Mouse (Mus musculus): ENCODE measurements around the gene Vmn2r49. TPM values are rescaled to one million over a fixed set of nuclear protein-coding genes. Genes with fewer than 3 reads are reported as not detected.
"Not testable (repeated sequence)": the region's sequence is repeated elsewhere in the genome, so short reads cannot be mapped to it uniquely, and the experiment has no call there.

Vmn2r49 gene
- not detected in 2 replicates for total RNA-seq (2014; rRNA removed; ENCODE audit: low replicate concordance)
- not detected in 2 replicates for polyA plus RNA-seq (2015; fragmentation: Nextera tagmentation; extraction: Ambion mirVana)

- no CpG with 5 or more reads among the region's 2 CpGs for WGBS
- H3K4me1 ChIP-seq (ENCODE audit: control insufficient read depth, insufficient read depth); H3K9me3 ChIP-seq (replicated peaks; ENCODE audit: control insufficient read depth, low read length); H3K36me3 ChIP-seq (replicated peaks; ENCODE audit: control insufficient read depth, insufficient read depth, low read length); H3K27me3 ChIP-seq (ENCODE audit: control insufficient read depth, insufficient read depth, low read length); H3K27ac ChIP-seq (ENCODE audit: low read depth); DNase-seq (ENCODE audit: low spot score); H3K9ac ChIP-seq (replicated peaks; ENCODE audit: low read depth, low read length); H3K4me2 ChIP-seq (ENCODE audit: low read depth, low read length); ATAC-seq (ENCODE audit: insufficient read depth, low read depth); H3K4me3 ChIP-seq (ENCODE audit: low read depth, low read length): not testable (repeated sequence)
Observed at GRCm38 (mm10) chr7:9992157-9992556, at the start of gene Vmn2r49. Gene Vmn2r49 (minus strand): TSS chr7:9992257.

- not testable (repeated sequence) for H3K4me1 ChIP-seq (ENCODE audit: control insufficient read depth, insufficient read depth); ATAC-seq (ENCODE audit: insufficient read depth, low read depth); DNase-seq (ENCODE audit: low spot score); H3K27me3 ChIP-seq (ENCODE audit: control insufficient read depth, insufficient read depth, low read length); H3K9me3 ChIP-seq (replicated peaks; ENCODE audit: control insufficient read depth, low read length); H3K27ac ChIP-seq (ENCODE audit: low read depth); H3K4me3 ChIP-seq (ENCODE audit: low read depth, low read length); H3K9ac ChIP-seq (replicated peaks; ENCODE audit: low read depth, low read length); H3K4me2 ChIP-seq (ENCODE audit: low read depth, low read length); H3K36me3 ChIP-seq (replicated peaks; ENCODE audit: control insufficient read depth, insufficient read depth, low read length)
- WGBS = 67% methylated on average over 2 of the region's 2 CpGs
Observed at GRCm38 (mm10) chr7:9953485-9953884, 38.6 kb downstream of the Vmn2r49 start, which contains the start of gene Vmn2r48. Gene Vmn2r48 (minus strand): TSS chr7:9953585.

Other genes with a start within 250 kb of the Vmn2r49 start
- gene Vmn2r46, start 221.7 kb downstream of the Vmn2r49 start, total RNA-seq (2014; rRNA removed; ENCODE audit: low replicate concordance) = not detected in 2 replicates
- gene Vmn2r46, start 221.7 kb downstream of the Vmn2r49 start, polyA plus RNA-seq (2015; fragmentation: Nextera tagmentation; extraction: Ambion mirVana) = not detected in 2 replicates
- not detected in 2 replicates for gene Vmn2r47, start 150.9 kb downstream of the Vmn2r49 start, total RNA-seq (2014; rRNA removed; ENCODE audit: low replicate concordance)
- not detected in 2 replicates for gene Vmn2r47, start 150.9 kb downstream of the Vmn2r49 start, polyA plus RNA-seq (2015; fragmentation: Nextera tagmentation; extraction: Ambion mirVana)
- gene Vmn2r48, start 38.7 kb downstream of the Vmn2r49 start, total RNA-seq (2014; rRNA removed; ENCODE audit: low replicate concordance) = not detected in 2 replicates
- not detected in 2 replicates for gene Vmn2r48, start 38.7 kb downstream of the Vmn2r49 start, polyA plus RNA-seq (2015; fragmentation: Nextera tagmentation; extraction: Ambion mirVana)
- gene Vmn2r50, start 61.0 kb upstream of the Vmn2r49 start, total RNA-seq (2014; rRNA removed; ENCODE audit: low replicate concordance) = not detected in 2 replicates
- not detected in 2 replicates for gene Vmn2r50, start 61.0 kb upstream of the Vmn2r49 start, polyA plus RNA-seq (2015; fragmentation: Nextera tagmentation; extraction: Ambion mirVana)
- not detected in 2 replicates for gene Vmn2r51, start 113.5 kb upstream of the Vmn2r49 start, total RNA-seq (2014; rRNA removed; ENCODE audit: low replicate concordance)
- not detected in 2 replicates for gene Vmn2r51, start 113.5 kb upstream of the Vmn2r49 start, polyA plus RNA-seq (2015; fragmentation: Nextera tagmentation; extraction: Ambion mirVana)
- gene Vmn2r52, start 184.3 kb upstream of the Vmn2r49 start, total RNA-seq (2014; rRNA removed; ENCODE audit: low replicate concordance) = not detected in 2 replicates
- gene Vmn2r52, start 184.3 kb upstream of the Vmn2r49 start, polyA plus RNA-seq (2015; fragmentation: Nextera tagmentation; extraction: Ambion mirVana) = not detected in 2 replicates

All from heart, postnatal 0 days (tissue).